Mouse (Mus musculus) right cerebral cortex, adult 18-20 months (tissue): ENCODE results near the gene Lrrc8e.
"Not testable (repeated sequence)": the region's sequence is repeated elsewhere in the genome, so short reads cannot be mapped to it uniquely, and the experiment has no call there.

ENCODE experiments used
- DNase-seq: peaks from one replicate; pipeline ENCODE4 v3.0.0; 2022; ENCODE audit warnings: mixed read lengths

Lrrc8e gene

DNA sequence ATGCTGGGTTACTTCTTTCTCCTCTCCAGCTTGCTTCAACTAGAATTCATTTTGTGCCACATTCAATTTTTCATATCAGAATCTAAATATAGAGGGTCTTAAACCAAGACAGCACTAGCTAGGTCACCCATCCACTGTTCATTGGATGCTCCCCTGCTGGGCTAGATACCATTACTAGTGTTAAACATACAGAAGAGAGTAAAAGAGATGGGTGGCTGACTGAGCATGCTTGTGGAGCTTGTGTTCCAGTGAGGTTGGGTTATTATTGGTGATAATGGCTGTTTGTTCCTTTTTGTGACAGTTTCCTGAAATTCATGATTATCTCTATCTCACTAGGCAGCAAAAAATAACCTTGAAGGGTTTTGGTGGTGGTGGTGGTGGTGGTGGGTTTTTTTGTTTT lies 4.6 kb upstream of the Lrrc8e start:
- DNase-seq = no peak

DNA sequence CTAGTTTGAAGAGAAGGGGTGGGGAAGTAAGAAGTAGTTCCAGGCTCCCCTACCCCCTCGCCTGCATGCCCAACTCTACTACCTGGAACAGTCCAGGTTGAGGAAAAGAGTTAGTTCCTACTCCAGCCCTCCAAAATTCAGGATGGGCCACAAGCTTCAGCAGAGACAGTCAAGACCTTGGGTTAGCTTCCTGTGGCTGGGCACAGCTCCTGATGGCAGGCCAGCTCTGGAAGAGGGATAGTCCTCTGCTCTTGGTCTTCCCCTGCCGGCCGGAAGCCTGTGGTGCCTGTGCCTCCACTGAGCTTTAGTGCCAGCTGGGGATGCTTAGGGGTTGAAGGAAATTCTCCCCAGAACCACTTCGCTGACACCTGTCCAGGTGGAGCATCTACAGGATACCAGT lies 304 bp upstream of the Lrrc8e start:
- no peak for DNase-seq

- no peak for DNase-seq
Measured at GRCm38 (mm10) chr8:4227919-4228318, 1.3 kb downstream of the Lrrc8e start.

- DNase-seq = no peak
Measured at GRCm38 (mm10) chr8:4229784-4230183, 3.2 kb downstream of the Lrrc8e start.

DNA sequence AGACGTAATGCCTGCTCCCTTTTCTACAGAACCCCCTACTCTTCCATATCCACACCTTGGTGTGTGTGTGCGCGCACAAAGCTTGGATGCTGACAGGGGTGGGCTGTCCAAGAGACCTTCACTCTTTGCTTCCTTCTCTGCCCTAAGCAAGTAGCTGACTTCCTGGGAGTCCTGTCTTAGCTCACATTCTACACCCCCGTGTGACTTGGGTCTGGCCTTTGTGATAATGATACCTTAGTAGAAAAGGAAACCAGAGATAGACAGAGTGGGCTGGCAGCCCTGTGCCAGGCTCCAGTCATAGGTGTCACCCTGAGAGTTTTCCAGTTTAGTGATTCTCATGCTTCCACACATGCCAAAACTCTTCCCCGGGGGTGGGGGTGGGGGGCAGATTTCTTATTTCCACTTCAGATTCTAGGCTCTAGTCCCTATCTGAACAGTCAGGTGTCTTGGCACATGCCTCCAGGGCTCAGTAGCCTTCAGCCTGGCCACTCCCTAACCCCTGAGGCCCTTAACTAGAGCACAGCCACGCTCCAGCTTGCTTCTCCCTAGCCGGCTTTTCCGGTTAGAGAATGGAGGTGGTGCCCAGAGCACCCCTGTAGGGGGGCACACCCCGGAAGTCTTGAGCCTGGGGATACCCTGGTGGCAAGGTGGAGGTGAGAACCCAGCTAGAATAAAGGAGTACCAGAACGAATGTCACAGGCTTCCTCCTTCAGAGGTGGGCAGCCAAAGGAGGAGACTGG lies 4.2 kb downstream of the Lrrc8e start:
- DNase-seq = no peak

GRCm38 (mm10) chr8:4237814-4238433 lies 11.3 kb downstream of the Lrrc8e start:
- DNase-seq = no peak

DNA sequence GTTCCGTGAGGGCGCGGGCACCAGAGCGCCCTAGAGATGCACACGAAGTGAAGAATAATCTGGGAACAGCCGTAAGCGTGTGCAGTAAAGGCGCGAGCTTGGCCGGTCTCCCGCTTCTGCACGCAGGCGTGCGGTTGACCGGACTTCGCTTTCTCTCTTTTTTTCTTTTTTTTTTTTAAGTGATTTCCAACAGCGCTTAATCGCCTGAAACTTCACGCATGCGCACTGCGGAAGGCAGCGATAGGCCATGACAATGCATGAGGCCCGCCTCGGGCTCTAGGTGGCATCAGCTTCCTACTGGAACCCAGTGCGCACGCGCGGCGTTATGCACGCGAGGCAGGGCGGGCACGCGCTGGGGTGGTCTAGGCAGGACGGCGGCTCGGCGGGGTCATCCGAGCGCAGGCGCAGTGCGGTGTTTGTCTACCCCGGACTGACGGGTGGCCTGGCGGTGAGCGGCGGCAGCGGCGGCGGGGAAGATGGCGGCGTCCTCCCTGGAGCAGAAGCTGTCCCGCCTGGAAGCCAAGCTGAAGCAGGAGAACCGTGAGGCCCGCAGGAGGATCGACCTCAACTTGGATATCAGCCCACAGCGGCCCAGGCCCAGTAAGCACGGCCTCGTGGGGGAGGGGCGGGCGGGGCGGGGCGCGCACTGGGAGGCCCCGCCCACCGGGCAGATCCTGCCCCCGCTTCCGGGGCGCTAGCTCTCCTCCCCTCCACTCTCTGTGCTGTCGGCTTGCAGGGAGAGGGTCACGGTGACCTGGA lies 12.0 kb downstream of the Lrrc8e start, which contains the start of the genes Map2k7 and Gm49320:
Map2k7 (plus strand) TSS at position 307 of the 759 bp plus-strand sequence.
Gm49320 (plus strand) TSS at position 432 of the 759 bp plus-strand sequence.
- DNase-seq = peak; percentile 100

DNA sequence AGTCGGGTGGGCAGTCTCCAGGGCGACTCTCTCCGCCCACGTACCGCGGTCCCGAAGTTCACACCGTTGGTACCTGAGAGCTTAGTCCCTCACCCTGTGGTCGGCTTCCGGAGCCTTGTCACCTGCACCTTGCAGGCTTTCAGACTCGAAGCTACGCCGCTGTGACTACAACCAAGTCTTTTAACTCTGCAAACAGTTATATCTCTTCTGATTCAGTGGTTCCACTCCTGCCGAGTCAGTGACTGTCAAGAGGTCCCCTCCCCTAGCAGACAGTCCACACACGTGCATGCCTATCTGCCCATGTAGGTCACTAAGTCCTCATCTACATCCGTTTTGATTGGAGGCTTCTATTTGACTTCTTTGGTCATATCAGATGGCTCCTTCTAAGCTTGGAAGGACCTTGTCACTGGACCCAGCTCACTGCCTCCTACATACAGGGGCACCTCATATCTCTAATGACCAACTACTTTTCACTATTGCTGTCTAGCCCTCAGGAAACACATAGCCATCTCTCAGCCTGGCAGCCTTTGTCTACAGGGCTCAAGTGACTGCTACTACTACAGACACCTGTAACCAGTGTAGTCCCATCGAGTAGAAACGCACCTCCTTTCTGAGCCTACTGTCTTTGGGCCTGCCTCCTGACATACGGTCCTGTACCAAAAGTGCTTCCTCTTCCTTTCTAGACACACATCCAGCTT lies 12.7 kb downstream of the Lrrc8e start:
- no peak for DNase-seq

DNA sequence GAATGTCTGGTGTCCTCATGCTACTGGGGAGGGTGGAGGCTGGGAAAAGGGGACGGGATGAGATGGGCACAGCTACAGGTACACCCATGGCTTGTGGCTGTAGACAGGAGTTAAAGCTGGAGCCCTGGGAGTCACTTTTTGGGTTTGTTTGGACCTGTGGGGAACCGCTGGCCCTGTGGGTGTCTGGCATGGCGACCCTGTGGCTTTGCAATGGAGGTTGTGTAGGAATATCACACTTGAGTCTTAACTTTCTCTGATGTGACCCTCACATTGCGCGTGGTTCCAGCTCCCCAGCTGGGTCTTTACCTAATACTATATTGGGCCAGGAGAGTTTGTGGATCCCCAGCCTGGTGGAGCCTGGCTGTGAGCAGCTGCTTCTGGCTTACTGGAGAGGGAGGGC lies 18.4 kb downstream of the Lrrc8e start:
- DNase-seq = no peak

DNA sequence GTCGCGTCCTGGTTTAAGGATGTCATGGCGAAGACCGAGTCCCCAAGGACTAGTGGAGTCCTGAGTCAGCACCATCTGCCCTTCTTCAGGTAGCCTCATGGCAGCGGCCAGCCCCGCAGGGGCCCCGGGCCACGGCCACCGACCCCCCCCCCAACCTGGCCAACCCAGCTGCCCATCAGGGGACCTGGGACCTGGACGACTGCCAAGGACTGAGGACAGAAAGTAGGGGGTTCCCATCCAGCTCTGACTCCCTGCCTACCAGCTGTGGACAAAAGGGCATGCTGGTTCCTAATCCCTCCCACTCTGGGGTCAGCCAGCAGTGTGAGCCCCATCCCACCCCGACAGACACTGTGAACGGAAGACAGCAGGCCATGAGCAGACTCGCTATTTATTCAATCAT lies 19.1 kb downstream of the Lrrc8e start:
- no peak for DNase-seq

GRCm38 (mm10) chr8:4247241-4247640 lies 20.6 kb downstream of the Lrrc8e start:
- DNase-seq = no peak

GRCm38 (mm10) chr8:4247951-4248540 lies 21.4 kb downstream of the Lrrc8e start, which contains the start of gene Tgfbr3l:
Tgfbr3l (plus strand) TSS chr8:4248214.
- no peak for DNase-seq

DNA sequence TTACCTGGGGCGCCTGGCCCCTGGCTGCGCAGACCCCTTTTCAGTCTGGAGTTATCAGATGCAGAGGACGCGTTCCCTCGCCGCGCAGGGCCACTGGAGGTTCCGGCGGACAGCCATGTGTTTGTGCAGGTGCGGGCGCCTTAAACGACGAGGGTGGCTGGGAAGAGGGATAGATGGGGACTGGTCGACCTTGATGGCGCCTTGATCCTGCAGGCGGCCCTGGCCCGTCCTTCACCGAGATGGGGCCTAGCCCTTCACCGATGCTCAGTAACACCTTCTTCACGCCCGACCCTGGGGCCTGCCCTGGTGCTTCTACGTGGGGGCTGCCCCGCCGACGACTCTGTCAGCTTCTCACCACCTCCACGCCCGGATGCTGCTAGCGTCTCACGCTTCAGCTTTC lies 22.6 kb downstream of the Lrrc8e start:
- DNase-seq = no peak

DNA sequence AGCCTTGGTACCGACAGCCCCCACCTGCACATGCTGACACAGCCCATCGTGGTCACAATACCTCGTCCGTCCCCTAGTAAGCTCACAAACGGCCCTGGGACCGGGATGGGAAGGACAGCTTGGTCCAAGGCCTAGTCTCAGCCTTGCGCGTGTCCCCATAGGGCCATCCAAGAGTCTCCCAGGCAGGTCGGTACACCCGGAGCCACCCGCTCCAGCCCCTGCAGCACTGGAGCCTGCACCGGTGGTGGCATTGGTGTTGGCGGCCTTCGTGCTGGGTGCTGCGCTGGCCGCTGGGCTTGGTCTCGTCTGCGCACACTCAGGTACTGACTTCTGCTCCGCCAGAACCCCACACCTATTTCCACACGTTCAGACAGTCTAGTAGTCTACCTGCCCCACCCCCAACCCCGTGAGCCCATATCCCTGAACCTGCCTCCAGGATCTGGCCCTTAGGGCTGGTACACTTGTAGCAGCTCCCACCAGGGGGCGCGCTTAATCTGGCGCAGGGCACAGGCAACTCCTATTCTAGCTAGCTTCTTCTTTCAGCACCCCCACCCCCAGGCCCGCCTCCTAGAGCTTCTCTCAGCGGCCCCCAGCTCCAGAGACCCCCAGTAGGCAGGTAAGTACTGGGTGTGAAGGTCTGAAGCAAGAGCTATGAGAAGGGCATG lies 23.8 kb downstream of the Lrrc8e start:
- peak; percentile 88 for DNase-seq

- DNase-seq = no peak
Measured at GRCm38 (mm10) chr8:4252116-4252760, 25.6 kb downstream of the Lrrc8e start.

DNA sequence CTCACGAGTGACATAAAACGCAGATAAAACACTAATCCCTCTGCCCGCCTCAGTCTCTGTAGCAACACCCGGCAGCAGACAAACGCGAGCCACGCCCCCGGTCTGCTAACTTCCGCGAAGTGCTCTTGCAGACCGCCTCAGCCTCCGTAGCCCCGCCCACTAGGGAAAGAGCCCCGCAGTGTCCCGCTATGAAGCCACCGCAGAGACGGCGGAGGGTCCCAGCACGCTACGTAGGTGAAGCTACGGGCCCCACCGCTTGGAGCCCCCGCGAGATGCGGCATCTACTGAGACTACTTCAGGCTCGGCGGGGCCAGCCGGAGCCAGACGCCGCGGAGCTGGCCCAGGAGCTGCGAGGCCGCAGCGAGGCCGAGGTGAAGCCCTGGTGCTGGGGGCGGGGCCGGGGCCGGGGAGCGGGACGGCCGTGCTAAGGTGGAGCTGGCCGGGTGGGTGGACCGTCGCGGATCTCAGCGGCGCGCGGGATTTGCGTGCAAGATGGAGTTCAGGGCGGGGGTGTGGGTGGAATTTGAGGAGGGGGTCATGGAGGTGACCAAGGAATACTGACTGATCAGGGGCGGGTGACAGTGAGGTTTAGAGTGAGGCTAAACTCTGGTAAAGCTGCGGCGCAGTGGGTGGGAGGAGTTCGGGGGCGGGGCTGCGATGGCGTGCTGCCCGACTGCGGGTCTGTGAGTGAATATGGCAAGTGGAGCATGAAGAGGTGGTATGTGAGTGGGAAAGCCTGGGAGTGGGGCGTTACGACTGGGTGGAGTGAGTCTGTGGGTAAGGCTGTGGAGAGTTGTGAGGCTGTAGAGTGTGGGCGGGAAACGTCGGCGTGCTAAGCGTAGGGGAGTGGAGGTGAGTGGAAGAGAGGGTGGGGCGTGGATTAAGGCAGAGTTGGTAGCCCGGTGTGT lies 26.6 kb downstream of the Lrrc8e start, which contains the start of gene Snapc2:
Snapc2 (plus strand) TSS at position 147 of the 908 bp plus-strand sequence.
- peak; percentile 96 for DNase-seq

GRCm38 (mm10) chr8:4254001-4254400 lies 27.4 kb downstream of the Lrrc8e start:
- DNase-seq = peak; percentile 71

DNA sequence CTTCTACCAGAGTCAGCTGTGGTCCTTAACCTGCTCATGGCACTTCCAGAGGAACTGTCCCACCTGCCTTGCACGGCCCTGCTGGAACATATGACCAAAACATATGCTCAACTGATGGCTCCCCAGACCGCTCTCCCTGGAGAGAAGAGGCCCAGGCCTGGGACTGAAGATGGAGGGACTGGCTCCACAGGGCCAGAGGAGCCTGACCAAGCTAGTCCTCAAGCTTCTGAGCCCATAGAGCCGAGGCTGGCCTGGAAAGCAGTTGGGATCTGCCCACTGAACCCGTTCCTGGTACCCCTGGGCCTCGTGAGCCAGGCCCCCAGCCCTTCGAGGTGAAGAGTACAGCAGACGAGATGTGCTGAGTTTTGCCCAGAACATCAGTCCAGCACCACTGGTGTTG lies 28.8 kb downstream of the Lrrc8e start:
- not testable (repeated sequence) for DNase-seq

GRCm38 (mm10) chr8:4256911-4257310 lies 30.3 kb downstream of the Lrrc8e start:
- peak; percentile 94 for DNase-seq

DNA sequence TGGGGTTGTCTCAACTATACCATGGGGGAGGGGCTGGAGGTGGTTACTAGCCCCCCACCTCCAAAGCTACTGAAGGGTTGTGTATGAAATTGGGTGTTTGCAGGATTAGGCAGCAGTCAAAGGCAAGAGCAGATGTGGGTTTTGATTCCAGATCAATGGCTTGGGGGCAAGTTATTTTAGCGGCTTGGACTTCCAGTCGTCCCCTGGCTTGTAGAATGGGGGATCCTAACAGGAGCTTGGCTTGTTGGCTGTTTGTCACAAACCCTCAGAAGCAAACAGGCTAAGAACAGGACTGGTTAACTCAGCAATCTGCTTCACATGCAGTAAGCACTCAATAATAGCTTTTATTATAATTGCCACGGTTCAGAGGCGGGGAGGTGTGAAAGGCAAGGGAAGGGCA lies 30.7 kb downstream of the Lrrc8e start:
- DNase-seq = no peak
